Mouse (Mus musculus) kidney, adult 10 weeks (tissue): ENCODE data around the gene Slc22a16. TPM values are rescaled to one million over a fixed set of nuclear protein-coding genes. Genes with fewer than 3 reads are reported as not detected.

ENCODE experiments used
- polyA plus RNA-seq: library from polyadenylated mRNA; stranded (reverse); fragments of 350-450 nt; fragmentation: Illumina TruSeq; extraction: RNeasy Lipid Tissue Mini Kit (QIAGEN cat#74804); gene quantifications from one replicate; pipeline ENCODE4 v1.2.3, GENCODE M21; 2014; ENCODE audit warnings: low read depth, low replicate concordance

The Slc22a16 gene
- polyA plus RNA-seq = not detected

GRCm38 (mm10) chr10:40570036-40570435, at the start of gene Slc22a16:
Slc22a16 (plus strand) TSS chr10:40570336.

DNA sequence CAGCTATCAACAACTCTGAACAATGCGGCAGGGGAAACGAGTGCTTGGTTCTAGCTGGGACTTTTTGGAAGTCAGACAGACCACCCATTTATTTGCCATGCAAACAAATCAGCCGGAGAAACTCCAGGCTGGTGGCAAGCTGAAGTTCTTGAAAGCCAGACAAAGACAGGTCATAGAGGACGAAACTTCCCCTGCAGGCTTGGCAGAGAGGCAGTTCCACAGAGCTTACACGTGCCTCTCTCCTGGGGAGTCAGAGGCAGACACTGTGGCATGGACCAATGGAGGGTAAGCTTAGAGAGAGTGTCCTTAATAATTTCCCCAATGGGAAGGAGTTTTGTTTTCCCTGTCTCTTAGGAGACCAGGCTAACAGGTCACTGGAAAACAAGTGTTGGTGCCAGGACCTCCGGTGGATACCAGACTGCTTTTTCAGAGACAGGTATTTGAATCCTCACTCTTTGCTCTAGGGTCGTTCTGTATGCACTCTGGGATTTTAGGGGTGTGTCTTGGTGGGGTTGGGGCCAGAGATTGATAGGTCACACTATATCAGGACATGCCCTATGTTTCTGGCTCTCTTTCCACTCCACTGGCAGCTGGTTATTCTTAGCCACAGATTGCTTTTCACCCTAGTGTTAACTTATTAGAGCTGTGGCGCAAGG, 59.6 kb downstream of the Slc22a16 start, which contains the start of gene Ddo:
Ddo (plus strand) TSS at position 356 of the 656 bp plus-strand sequence.

Other genes with a start within 250 kb of the Slc22a16 start
- 20.1 TPM for gene Cdk19, start 230.8 kb upstream of the Slc22a16 start, polyA plus RNA-seq
- 45.9 TPM for gene Ddo, start 59.7 kb downstream of the Slc22a16 start, polyA plus RNA-seq
- not detected for gene Mettl24, start 112.9 kb downstream of the Slc22a16 start, polyA plus RNA-seq